Mouse (Mus musculus): ENCODE results near the gene Ctag2. TPM values are rescaled to one million over a fixed set of nuclear protein-coding genes. Genes with fewer than 3 reads are reported as not detected.

Ctag2 gene
- not detected for total RNA-seq (2023)

DNA sequence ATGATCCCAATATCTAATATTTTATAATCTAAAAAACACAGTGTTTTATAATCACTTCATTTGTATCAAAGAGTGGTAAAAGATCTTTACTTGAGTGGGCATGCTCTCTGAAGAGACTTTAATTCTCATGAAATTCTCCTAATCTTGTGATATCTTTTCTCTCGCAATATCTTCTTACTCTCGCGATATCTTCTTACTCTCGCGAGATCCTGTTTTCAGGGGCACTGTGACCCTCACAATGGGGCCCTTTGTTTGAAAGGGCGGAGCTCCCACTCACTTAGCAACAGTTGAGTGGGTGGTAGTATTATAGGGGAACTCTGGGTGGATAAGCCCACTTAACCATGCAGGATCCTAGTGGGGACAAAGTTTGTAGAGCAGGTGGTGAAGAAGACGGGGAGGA, at the start of gene Ctag2:
Gene Ctag2 (plus strand): TSS at position 301 of the 400 bp plus-strand sequence.

Data from CD8-positive naive resting alpha-beta T cell, adult 57 days (primary cell).